Mouse (Mus musculus) E14TG2a.4 (cell line): ENCODE measurements at regions not wholly inside any gene's neighbourhood (a gene's known extent, or its start where the extent isn't known, plus 50 kb on each side); places are given as distances from the start of the nearest gene placed in this dataset.

Source experiments
- CTCF ChIP-seq: conservative IDR thresholded peaks from 2 replicates; pipeline ENCODE4 v1.5.1; 2014; ENCODE audit warnings: low read length
- POU5F1 ChIP-seq: IDR thresholded peaks from 2 replicates; pipeline ENCODE4 v1.6.1; 2014; ENCODE audit warnings: low read length, borderline replicate concordance

DNA sequence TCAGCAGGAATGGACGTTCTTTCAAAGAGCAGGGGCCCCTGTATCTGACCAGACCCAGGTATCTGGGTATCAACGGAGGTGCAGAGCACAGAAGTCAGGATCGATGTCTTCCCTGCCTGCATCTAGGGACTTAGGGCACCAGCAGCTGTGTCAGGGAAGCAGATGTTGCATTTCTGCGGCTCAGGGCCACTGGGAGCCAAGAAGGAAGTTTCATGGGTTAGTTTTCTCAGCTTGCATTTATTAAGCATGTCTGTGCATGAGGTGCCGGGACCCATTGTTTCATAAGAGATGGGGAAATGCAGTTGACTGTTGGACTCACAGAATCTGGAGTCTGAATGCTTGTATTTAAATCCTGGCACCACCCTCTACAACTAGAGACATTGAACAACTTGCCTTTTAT lies 71.3 kb upstream of the Spon1 start:
- TF ChIP-seq CTCF: no peak
- TF ChIP-seq POU5F1: no peak
